Mouse (Mus musculus) embryonic facial prominence, embryonic 10.5 days (tissue): ENCODE results near the gene Cby1. TPM values are rescaled to one million over a fixed set of nuclear protein-coding genes. Genes with fewer than 3 reads are reported as not detected.

Source experiments
- polyA plus RNA-seq: library from polyadenylated mRNA; unstranded; fragments of >200 nt; fragmentation: Nextera tagmentation; extraction: Ambion mirVana; gene quantifications from 2 replicates; pipeline ENCODE4 v1.2.1, GENCODE M21; 2016

The Cby1 gene
- polyA plus RNA-seq, 1 experiment from 2014 or later = 69.6 TPM

Other genes with a start within 250 kb of the Cby1 start
- 143 and 156 TPM in 2 replicates for gene Csnk1e, start 203.6 kb upstream of the Cby1 start, polyA plus RNA-seq
- not detected in 2 replicates for gene Kcnj4, start 154.0 kb upstream of the Cby1 start, polyA plus RNA-seq
- gene Kdelr3, start 142.8 kb upstream of the Cby1 start, polyA plus RNA-seq = 7.1 and 8.8 TPM in 2 replicates
- 43.7 and 44.9 TPM in 2 replicates for gene Ddx17, start 112.5 kb upstream of the Cby1 start, polyA plus RNA-seq
- 1.2 and 1.4 TPM in 2 replicates for gene Dmc1, start 54.1 kb upstream of the Cby1 start, polyA plus RNA-seq
- 2.0 and 2.3 TPM in 2 replicates for gene Fam227a, start 243 bp upstream of the Cby1 start, polyA plus RNA-seq
- 250 and 258 TPM in 2 replicates for gene Tomm22, start 11.7 kb downstream of the Cby1 start, polyA plus RNA-seq
- 22.9 and 23.9 TPM in 2 replicates for gene Josd1, start 28.7 kb downstream of the Cby1 start, polyA plus RNA-seq
- 47.7 and 51.6 TPM in 2 replicates for gene Gtpbp1, start 31.6 kb downstream of the Cby1 start, polyA plus RNA-seq
- 2.4 and 3.4 TPM in 2 replicates for gene Sun2, start 83.3 kb downstream of the Cby1 start, polyA plus RNA-seq
- 66.3 and 68.6 TPM in 2 replicates for gene Dnal4, start 118.7 kb downstream of the Cby1 start, polyA plus RNA-seq
- gene Nptxr, start 145.6 kb downstream of the Cby1 start, polyA plus RNA-seq = 1.8 and 2.2 TPM in 2 replicates
- not detected in 2 replicates for gene Npcd, start 175.0 kb downstream of the Cby1 start, polyA plus RNA-seq
- gene Cbx6, start 175.5 kb downstream of the Cby1 start, polyA plus RNA-seq = 16.1 and 18.1 TPM in 2 replicates
- 7.7 and 8.4 TPM in 2 replicates for gene Apobec3, start 232.5 kb downstream of the Cby1 start, polyA plus RNA-seq